Mouse (Mus musculus) embryonic facial prominence, embryonic 11.5 days (tissue): ENCODE results near the gene Cldn6. TPM values are rescaled to one million over a fixed set of nuclear protein-coding genes. Genes with fewer than 3 reads are reported as not detected.

Experiments
- ATAC-seq: fragments of 200-750 bp; cut with Nextera tagmentation; replicated peaks from 2 replicates; pipeline ENCODE4 v1.8.0; 2017; ENCODE audit warnings: low read depth; ENCODE audit not compliant: insufficient number of reproducible peaks, low FRiP score, low TSS enrichment
- DNase-seq: peaks from one replicate; pipeline ENCODE4 v3.0.0-alpha.2; 2015; ENCODE audit warnings: low spot score
- H3K27ac ChIP-seq: fragments of 300-500 bp; sonication (generic); replicated peaks from 2 replicates; pipeline ENCODE4 v1.5.1; 2014; ENCODE audit warnings: mild to moderate bottlenecking, low read depth, low read length, control low read depth
- H3K27me3 ChIP-seq: fragments of 300-500 bp; sonication (generic); 2 replicates; pipeline ENCODE4 v1.6.1; 2014; ENCODE audit warnings: mild to moderate bottlenecking, low read length, moderate library complexity, mixed read lengths; ENCODE audit not compliant: control insufficient read depth, insufficient read depth
- H3K36me3 ChIP-seq: fragments of 300-500 bp; sonication (generic); replicated peaks from 2 replicates; pipeline ENCODE4 v1.6.1; 2014; ENCODE audit warnings: low read depth, mild to moderate bottlenecking, low read length, moderate library complexity, mixed read lengths; ENCODE audit not compliant: control insufficient read depth, insufficient read depth
- H3K4me1 ChIP-seq: fragments of 300-500 bp; sonication (generic); 2 replicates; pipeline ENCODE4 v1.6.1; 2014; ENCODE audit warnings: low read length, mixed read lengths; ENCODE audit not compliant: control insufficient read depth, insufficient read depth
- H3K4me2 ChIP-seq: fragments of 300-500 bp; sonication (generic); 2 replicates; pipeline ENCODE4 v1.6.1; 2014; ENCODE audit warnings: low read depth, mild to moderate bottlenecking, control low read depth, low read length, moderate library complexity
- H3K4me3 ChIP-seq: fragments of 300-500 bp; sonication (generic); 2 replicates; pipeline ENCODE4 v1.5.1; 2014; ENCODE audit warnings: low read depth, low read length, control low read depth
- H3K9ac ChIP-seq: fragments of 300-500 bp; sonication (generic); replicated peaks from 2 replicates; pipeline ENCODE4 v1.6.1; 2014; ENCODE audit warnings: mild to moderate bottlenecking, control low read depth, low read length
- H3K9me3 ChIP-seq: fragments of 300-500 bp; sonication (generic); replicated peaks from 2 replicates; pipeline ENCODE4 v1.6.1; 2016; ENCODE audit warnings: mild to moderate bottlenecking, low read length, inconsistent platforms, mixed read lengths; ENCODE audit not compliant: control insufficient read depth
- WGBS: fragments of 180-500 bp; shearing (Covaris S2); extraction: QIAGEN DNeasy Blood & Tissue Kit; methylation state at CpG from one replicate; pipeline ENCODE4 v1.1.7; 2014; 5-methylcytosine and 5-hydroxymethylcytosine counted together
- polyA plus RNA-seq: library from polyadenylated mRNA; unstranded; fragments of >200 nt; fragmentation: Nextera tagmentation; extraction: Ambion mirVana; gene quantifications from 2 replicates; pipeline ENCODE4 v1.2.1, GENCODE M21; 2014

Gene Cldn6
- polyA plus RNA-seq: 48.9 and 54.7 TPM in 2 replicates

- Histone ChIP-seq H3K36me3 (no peaks in the 10 kb centered on the region), H3K4me3 (peak within 1 kb of the TSS; percentile 21), H3K4me1 (peaks cover 3% of the 10 kb centered on the region), H3K4me2 (peak within 1 kb of the TSS; percentile 32), H3K27ac (peak within 1 kb of the TSS; percentile 20; the same call in 1 of the 2 replicates), H3K9me3 (no peaks in the 10 kb centered on the region), H3K27me3 (peaks cover 53% of the 10 kb centered on the region), H3K9ac (no peak within 1 kb of the TSS; the same call in 1 of the 2 replicates)
- DNase-seq: peak; percentile 49
- 2% methylated on average over 38 of the region's 38 CpGs for WGBS
- no peak for ATAC-seq
These were observed at the start of gene Cldn6 for GRCm38 (mm10) chr17:23679127-23679835. Gene Cldn6 (plus strand): TSS chr17:23679249.

DNA sequence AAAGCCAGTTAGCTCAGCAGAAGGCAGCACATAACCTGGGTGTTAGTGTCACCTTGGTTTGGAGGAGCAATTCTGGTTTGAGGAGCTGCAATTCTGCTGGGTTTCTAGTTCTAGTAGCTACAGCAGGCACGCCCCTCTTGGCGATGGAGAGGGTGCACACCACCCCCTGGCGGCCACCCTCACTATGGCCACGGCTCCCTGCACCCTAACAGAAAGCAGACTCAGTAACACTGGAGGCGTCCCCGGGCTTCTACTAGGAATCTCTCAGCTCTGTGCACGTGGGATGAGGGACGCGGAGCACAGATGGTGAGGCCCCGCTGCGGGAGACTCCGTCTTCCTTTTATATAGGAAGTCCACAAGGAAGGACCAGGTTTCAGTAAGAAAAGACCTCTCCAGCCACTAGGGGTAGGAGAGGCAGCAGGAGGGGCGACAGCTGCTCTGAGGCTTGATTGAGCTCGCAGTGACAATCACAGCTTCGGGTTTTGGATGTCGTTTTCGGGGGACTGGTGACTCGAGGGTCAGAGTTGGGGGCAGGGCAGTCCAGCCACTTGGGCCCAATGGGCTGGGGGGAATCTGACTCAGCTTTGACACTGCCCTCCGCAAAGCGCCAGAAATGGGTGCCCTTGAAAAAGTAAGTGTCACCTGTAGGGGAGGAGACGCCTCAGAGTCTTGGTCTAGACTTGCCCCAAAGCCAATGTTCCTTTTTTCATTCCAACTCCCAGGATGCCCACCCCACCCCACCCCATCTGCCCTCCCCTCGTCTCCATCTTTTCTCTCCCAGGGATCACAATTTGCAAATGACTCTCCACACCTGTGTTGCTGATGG, 48.6 kb upstream of the Cldn6 start:
- 13% methylated on average over 22 of the region's 22 CpGs for WGBS
- H3K4me2 ChIP-seq: peak overlapping the region; percentile 32
- DNase-seq (peak; percentile 80), ATAC-seq (peak; percentile 80)
- H3K9ac ChIP-seq: peak overlapping the region; percentile 39
- no peaks in the 10 kb centered on the region for H3K9me3 ChIP-seq
- H3K27ac ChIP-seq: no peak overlapping the region
- no peaks in the 10 kb centered on the region for H3K27me3 ChIP-seq
- H3K36me3 ChIP-seq: no peaks in the 10 kb centered on the region
- H3K4me1 ChIP-seq: no peaks in the 10 kb centered on the region
- H3K4me3 ChIP-seq: no peak overlapping the region

DNA sequence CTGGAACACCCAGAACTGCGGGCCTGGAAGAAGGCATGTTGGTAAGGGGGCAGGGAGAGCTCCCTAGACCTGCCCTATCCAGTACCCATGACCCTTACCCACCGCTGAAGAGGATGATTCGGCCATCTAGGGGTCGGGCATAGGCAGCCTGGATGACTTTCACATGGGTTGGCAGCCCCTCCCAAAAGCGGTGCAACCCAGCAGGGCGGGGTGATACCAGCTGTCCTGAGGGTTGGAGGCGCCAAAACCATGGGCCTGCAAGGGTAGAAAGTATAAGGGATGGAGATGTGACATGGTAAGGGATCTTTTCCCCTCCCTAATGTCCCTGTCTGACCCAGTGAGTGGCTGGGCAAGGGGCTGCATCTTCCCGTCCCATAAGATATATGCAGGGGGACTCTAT, 47.8 kb upstream of the Cldn6 start:
- DNase-seq (no peak), ATAC-seq (no peak)
- Histone ChIP-seq H3K4me2 (no peak overlapping the region), H3K9ac (no peak overlapping the region), H3K9me3 (no peaks in the 10 kb centered on the region), H3K36me3 (no peaks in the 10 kb centered on the region), H3K27ac (no peak overlapping the region), H3K4me3 (no peak overlapping the region), H3K27me3 (no peaks in the 10 kb centered on the region), H3K4me1 (no peaks in the 10 kb centered on the region)
- WGBS: 83% methylated on average over 8 of the region's 8 CpGs

DNA sequence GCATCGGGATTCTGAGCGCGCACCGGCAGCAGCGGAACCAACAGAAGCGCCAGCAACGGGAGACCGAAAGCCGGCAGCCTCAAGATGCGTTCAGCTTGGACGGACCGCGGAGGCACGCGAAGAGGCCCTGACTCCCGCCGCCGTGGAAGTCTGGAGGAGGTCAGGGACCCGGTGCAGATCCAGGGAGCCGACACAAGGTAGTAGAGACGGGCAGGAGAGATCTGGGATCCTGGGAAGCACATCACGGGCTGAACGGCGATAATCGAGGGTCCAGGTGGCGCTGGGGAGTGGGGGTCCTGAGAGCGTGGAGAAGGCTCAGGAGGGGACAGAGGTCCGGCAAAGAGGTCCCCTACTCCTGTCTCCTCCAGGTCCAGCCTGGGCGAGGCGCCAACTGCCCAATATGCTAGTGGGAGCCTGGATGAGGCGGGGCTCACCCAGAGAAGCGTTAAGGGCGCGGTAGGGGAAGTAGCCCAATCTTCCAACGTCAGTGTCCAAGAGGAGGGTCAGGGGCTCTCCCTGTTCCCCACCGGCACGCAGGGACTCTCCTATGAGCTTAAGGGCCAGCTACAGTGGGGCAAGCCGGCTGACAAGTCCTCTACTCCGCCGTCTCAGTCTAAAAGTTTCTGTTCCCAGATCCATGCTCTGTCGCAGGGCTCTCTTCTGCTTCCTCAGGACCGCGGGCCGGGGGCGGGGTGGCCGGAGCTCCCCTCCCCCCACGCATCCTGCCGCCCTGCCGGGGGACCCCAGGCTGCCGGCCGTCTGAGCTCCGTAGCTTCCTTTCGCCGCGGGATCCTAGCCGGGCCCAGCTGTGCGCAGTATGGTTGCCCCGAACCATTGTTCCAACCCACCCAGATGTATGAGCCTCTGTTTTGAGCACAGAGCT, 34.2 kb upstream of the Cldn6 start, which contains the start of gene Mmp25:
Gene Mmp25, minus strand, starts transcription at position 665 of the 883 bp plus-strand sequence.
- H3K4me3 ChIP-seq: peak within 1 kb of the TSS; percentile 40
- H3K27me3 ChIP-seq: peaks cover 16% of the 10 kb centered on the region
- H3K4me1 ChIP-seq: no peaks in the 10 kb centered on the region; the same call in 1 of the 2 replicates
- DNase-seq (peak; percentile 32), ATAC-seq (0 out of 2 replicates have a peak, but pooled peaks have one; percentile 49)
- H3K4me2 ChIP-seq: peak within 1 kb of the TSS; percentile 76
- H3K9ac ChIP-seq: peak within 1 kb of the TSS; percentile 46
- WGBS: under 1% methylated on average over 58 of the region's 58 CpGs
- H3K27ac ChIP-seq: no peak within 1 kb of the TSS
- no peaks in the 10 kb centered on the region for H3K36me3 ChIP-seq
- no peaks in the 10 kb centered on the region for H3K9me3 ChIP-seq

DNA sequence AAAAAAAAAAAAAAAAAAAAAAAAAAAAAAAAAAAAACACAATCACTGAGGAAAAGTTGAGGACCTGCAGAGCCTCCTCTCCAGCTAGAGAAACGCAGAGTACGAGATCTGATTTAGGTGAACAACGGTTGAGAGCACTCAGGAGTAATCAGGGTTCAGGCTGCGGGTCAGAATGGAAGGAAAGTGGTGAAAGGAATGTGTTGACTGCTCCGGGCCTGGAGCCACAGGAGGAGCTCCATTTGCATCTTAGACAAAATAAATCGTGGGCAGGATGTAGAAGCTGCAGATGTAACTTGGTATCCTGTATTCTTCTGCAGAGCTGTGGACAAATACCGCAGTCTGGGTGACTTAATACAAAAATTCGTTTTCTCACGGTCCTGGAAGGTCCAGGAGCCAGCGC, 33.2 kb upstream of the Cldn6 start:
- 31% methylated on average over 10 of the region's 10 CpGs for WGBS
- Histone ChIP-seq H3K4me1 (no peaks in the 10 kb centered on the region; the same call in 1 of the 2 replicates), H3K27ac (no peak overlapping the region), H3K4me3 (no peak overlapping the region), H3K4me2 (no peak overlapping the region), H3K27me3 (peaks cover 16% of the 10 kb centered on the region), H3K36me3 (no peaks in the 10 kb centered on the region), H3K9me3 (no peaks in the 10 kb centered on the region), H3K9ac (no peak overlapping the region)
- ATAC-seq (no peak), DNase-seq (no peak)

DNA sequence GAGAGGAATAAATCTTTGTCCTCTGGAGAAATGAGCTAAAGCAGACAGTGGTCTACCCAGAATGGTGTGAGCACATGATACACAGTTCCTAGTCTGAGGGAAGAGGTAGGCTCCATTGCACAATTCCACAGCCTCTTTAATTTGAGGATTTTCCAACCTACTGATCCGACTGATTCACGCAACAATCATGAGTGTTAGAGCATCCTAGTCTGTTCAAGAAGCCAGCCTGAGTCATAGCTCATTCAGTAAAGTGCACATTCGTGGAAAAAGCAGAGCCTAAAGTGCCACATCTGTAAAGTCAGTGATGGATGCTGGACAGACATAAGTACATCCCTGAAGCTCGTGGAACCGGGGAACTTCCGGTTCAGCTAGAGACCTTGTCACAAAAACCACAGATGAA, 27.7 kb upstream of the Cldn6 start:
- no peak overlapping the region for H3K4me3 ChIP-seq
- DNase-seq: no peak
- no peak overlapping the region for H3K27ac ChIP-seq
- no peaks in the 10 kb centered on the region for H3K4me1 ChIP-seq
- H3K4me2 ChIP-seq: no peak overlapping the region
- no peaks in the 10 kb centered on the region for H3K9me3 ChIP-seq
- no peak overlapping the region for H3K9ac ChIP-seq
- no peaks in the 10 kb centered on the region for H3K27me3 ChIP-seq
- WGBS: 85% methylated on average over 6 of the region's 6 CpGs
- H3K36me3 ChIP-seq: no peaks in the 10 kb centered on the region
- ATAC-seq: no peak

GRCm38 (mm10) chr17:23653324-23653723, 25.7 kb upstream of the Cldn6 start:
- ATAC-seq: no peak
- Histone ChIP-seq H3K4me2 (no peak overlapping the region), H3K9ac (no peak overlapping the region), H3K27ac (no peak overlapping the region), H3K27me3 (no peaks in the 10 kb centered on the region; the same call in 1 of the 2 replicates), H3K4me1 (no peaks in the 10 kb centered on the region), H3K9me3 (no peaks in the 10 kb centered on the region), H3K36me3 (no peaks in the 10 kb centered on the region), H3K4me3 (no peak overlapping the region)
- DNase-seq: no peak
- WGBS: 71% methylated on average over 1 of the region's 2 CpGs
